Mouse (Mus musculus) testis, postnatal 14 days (tissue): ENCODE results near the gene Zbtb17.

Experiments
- DNase-seq: peaks from one replicate; pipeline ENCODE4 v3.0.0; 2021; ENCODE audit warnings: low spot score

The Zbtb17 gene

DNA sequence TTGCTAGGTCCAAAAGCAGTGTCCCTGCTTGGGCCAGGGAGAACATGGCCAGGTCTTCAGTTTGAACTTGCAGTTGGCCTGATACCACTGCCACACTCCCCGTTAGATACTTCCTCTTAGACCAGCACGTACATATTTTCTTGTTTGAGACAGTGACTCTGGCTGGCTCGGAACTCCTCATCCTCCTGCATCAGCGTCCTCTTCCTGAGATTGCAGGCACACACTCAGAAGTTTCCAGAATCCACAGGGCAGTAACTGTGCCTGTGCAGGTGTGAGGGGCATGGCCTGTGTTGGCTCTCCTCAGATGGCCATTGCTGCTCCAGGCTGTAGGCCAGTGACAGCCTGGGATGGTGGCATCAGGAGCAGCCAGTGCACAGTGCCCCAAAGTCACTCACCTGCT lies 16.0 kb downstream of the Zbtb17 start:
- peak; percentile 3 for DNase-seq

DNA sequence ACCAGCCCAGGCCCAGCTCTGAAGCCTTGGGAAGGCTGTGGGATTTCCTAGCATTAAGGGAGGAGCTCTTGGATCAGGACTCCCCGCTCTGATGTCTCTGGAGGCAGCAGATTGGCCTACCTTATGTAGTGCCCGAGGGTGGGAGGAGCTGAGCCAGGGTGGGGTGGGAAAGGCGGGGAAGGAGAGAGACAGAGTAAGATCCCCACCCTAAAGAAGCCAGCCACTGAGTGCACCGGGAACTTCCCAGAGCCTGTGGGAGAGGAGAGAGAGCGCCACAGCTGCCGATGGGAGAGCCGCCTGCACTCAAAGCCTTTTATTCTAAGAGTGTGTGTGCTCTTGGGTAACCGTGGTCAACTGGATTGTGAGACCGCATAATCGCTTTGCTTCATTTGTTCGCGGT lies 16.6 kb downstream of the Zbtb17 start:
- DNase-seq: no peak

DNA sequence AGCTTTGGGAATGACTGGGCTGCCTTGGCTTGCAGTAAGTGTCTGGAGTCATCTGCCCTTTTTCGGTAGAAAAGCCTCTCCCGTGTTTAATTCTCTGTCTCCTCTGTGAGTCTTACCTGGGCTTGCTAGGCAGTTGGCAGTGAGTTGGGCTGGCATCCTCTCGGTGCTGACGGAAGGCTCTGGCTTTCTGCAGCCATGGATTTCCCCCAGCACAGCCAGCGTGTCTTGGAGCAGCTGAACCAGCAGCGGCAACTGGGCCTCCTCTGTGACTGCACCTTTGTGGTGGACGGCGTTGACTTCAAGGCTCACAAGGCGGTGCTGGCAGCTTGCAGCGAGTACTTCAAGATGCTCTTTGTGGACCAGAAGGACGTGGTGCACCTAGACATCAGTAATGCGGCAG lies 17.1 kb downstream of the Zbtb17 start:
- no peak for DNase-seq

DNA sequence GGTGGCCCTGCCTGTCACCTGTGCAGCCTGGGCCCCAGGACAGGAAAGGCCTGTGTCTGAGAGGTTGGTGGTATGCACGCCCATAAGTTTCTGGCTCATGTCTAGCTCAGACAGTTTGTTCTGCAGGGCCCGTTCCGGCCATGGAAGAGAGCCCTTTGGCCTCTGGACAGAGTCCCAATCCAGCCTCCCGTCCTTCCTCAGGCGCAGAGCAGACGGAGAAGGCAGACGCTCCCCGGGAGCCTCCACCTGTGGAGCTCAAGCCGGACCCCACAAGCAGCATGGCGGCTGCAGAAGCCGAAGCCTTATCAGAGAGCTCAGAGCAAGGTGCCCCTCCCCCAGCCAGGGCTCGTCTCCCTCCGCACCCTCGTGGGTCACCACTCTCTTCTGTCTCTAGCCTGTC lies 19.0 kb downstream of the Zbtb17 start:
- DNase-seq: peak; percentile 39

DNA sequence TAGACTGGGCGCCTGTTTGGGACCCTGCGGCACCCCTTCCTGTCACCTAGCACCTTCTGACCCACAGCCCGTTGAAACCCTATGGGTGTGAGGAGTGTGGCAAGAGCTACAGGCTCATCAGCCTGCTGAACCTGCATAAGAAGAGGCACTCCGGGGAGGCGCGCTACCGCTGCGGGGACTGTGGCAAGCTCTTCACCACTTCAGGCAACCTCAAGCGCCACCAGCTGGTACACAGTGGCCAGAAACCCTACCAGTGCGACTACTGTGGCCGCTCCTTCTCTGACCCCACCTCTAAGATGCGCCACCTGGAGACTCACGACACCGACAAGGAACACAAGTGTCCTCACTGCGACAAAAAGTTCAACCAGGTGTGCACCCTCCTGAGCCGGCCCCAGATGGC lies 20.3 kb downstream of the Zbtb17 start:
- DNase-seq: no peak

DNA sequence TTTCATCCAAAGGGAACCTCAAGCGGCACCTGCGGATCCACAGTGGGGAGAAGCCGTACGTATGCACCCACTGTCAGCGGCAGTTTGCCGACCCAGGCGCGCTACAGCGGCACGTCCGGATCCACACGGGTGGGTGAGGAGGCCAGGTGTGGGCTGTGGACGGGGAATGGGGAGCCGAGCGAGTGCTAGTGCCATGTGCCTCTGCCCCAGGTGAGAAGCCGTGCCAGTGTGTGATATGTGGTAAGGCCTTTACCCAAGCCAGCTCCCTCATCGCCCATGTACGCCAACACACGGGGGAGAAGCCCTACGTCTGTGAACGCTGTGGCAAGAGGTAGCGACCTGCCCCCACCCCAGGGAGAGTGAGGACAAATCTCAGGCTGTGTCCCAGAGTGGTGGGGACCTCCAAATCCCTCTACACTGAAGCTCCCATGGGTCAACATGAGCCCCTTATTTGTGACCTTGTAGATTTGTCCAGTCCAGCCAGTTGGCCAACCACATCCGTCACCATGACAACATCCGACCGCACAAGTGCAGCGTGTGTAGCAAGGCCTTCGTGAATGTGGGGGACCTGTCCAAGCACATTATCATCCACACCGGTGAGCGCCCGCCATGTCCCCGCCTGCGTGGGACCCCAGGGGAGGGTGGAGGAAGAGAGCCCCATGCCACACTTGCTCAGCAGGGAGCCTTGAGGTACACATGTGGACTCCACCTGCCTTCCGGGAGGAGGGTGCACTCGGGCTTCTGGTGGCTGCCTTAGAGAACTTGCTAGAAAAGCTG lies 21.2 kb downstream of the Zbtb17 start:
- DNase-seq: no peak

DNA sequence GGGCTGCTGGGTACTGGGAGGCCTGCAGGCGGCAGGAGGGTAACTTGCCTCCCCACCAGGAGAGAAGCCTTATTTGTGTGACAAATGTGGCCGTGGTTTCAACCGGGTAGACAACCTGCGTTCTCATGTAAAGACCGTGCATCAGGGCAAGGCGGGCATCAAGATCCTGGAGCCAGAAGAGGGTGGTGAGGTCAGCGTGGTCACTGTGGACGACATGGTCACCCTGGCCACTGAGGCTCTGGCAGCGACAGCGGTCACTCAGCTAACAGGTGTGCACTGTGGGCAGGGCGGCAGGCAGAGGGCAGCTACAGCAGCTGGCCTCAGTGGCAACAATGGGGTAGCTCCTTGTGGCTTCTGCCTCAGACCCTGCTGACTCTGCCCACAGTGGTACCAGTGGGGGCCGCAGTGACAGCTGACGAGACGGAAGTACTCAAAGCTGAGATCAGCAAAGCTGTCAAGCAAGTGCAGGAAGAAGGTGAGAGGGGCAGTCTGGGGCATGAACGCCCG lies 21.9 kb downstream of the Zbtb17 start:
- DNase-seq: no peak

DNA sequence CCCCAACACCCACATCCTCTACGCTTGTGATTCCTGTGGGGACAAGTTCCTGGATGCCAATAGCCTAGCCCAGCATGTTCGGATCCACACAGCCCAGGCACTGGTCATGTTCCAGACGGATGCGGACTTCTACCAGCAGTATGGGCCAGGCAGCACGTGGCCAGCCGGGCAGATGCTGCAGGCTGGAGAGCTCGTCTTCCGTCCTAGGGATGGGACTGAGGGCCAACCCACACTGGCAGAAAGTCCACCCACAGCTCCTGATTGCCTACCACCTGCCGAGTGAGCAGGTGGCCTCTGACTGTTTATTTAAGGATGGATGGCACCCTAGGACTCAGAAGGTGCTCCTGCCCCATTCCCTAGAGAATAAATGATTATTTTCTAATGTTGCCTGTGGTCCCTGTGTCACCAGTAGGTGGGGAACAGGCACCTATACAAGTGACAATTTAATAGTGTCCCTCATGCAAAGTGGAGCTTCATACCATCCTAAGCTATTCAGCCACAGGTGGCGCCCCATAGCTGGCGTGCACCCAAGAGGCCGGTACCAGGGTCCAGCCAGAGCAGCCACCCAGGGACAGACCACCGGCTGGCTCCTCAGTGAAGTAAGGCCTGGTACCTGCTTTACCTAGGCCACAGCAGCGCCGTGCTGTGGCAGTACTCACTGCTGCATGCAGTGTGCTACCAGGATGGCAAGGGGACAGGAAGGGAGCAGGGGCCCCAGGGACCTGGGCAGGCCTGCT lies 22.6 kb downstream of the Zbtb17 start:
- DNase-seq: no peak

DNA sequence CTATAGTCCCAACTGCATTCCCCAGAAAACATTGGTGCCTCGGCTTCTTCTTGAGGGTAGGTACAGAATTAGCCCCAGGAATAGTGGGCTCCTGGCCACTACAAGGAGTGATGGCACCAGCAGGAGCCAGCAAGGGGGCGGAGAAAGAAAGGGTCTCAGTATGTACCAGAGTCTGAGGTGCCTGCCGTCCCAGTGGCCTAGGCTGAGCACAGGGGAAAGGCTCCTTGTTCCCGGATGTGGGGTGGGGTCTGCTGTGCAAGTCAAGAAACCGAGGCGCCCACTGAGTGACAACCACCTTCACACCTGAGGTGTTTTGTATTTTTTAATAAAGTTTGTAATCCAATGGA lies 23.1 kb downstream of the Zbtb17 start:
- no peak for DNase-seq

DNA sequence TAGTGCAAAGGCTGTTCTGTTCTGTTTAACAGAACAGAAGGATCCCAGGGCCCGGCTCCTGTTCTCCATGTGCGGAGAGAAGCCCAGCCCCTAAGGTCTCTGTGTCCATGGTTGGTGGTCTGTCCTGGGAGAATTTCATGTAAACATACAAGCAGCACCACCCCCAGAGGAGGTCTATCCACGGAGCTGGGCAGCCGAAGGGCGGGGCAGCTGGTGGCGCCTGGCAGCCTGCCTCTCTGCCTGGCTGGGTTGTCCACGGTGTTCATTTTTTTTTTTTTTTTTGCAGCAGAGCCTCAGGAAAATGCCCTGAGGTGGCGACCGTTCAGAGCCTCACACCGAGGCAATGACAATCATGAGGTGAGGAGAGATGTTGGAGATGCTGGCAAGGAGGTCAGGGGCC lies 24.1 kb downstream of the Zbtb17 start:
- DNase-seq: no peak

DNA sequence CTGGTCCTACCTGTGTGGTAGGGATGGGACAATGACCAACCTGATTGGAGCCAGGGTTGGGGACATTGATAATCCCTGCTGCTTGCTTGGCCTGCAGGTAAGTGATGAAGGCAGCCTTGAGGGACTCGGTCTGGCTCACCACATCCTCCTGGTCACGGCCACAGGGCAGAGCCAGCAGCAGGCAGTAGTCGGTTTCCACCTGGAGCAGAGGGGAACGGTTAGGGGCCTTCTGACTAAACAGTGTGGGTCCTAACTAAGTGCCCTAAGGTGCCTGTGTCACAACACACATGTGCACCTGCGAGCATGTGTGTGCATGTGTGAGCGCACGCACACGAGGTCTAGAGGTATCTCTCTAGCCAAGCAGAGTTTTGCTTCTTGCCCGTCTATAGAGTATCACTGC lies 24.9 kb downstream of the Zbtb17 start:
- DNase-seq: no peak

DNA sequence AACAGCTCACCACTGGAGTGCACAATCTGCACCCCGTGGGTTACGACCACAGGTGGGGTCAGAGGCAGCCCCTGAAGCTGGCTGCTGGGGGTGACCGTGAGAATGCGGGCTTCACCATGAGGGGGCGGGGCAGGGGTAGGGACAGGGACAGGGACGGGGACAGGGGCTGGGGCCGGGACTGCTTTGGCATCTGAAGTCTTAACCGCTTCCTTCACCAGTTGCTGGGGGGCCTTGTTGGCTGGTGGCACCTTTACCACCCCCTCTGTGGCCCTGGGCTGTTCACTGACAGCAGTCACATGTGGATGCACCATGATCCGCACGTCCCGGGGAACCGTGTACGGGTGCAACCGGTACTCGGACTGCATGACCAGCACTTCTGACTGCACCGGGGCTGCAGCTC lies 27.0 kb downstream of the Zbtb17 start:
- no peak for DNase-seq

DNA sequence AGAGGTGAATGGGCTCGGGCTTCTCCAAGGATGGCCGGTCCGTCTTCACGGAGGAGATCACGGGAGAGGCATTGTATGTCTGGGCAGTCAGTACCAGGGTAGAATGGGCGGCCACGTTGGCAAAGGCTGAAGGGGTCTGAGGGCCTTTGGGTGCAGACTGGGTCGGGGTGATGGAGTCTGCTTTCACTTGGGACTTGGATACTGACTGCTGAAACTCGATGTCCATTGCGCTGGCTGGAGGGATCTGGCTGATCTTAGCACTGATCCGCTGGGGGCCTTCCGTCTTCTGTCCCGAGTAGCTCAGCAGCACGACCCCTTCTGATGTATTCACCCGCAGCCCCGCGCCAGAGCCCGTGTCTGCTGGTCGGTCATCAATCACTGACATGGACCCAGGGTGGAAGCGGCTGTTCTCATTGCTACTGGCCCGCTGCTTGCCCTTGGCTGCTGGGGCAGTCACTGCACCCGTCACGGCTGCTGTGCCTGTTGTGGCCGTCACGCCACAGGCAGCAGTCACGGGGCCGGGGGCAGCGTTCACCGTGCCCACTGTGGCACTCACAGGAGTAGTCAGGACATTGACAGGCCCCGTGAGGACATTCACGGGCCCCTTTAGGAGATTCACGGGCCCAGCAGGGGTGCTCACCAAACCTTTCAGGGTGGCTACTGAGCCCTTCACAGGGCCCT lies 28.3 kb downstream of the Zbtb17 start:
- DNase-seq: no peak

DNA sequence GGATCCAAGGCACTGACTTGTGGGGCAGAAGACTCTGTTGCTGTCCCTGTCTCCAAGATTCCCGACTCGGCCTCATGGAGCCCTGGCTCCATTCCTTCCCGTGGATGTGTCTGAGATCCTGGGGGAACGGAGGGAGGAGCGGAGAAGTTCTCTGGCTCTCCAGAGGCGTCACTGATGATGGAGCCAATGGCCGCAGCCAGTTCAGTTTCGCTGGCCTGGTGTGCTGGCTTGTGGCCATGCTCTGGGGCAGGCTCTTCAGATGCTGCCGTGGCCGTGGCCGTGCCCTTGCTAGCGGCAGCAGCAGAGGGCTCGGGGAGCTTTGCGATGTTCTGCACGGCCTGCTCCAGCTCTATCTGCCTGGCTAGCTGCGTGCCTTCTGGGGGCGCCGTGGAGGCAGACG lies 30.0 kb downstream of the Zbtb17 start:
- DNase-seq: no peak

DNA sequence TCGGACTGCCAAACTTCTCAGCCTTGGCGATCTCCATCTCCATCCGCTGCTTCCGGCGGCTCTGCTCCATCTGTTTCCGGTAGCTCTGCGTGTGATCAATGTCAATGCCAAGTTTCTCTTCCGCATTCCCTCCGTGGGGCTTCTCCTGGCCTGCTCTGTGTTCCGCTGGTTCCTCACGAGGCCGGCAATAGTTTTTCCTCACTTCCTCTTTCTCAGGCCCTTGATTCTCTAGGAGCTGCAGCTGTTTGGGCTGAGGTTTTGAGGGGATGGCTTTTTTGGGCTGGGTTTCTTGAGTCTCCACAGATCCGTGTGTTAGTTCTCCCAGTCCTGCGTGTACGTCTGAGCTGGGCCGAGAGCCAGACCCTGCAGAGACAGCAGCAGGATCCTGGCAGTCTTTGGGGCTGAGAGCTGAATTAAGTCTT lies 33.2 kb downstream of the Zbtb17 start:
- no peak for DNase-seq

DNA sequence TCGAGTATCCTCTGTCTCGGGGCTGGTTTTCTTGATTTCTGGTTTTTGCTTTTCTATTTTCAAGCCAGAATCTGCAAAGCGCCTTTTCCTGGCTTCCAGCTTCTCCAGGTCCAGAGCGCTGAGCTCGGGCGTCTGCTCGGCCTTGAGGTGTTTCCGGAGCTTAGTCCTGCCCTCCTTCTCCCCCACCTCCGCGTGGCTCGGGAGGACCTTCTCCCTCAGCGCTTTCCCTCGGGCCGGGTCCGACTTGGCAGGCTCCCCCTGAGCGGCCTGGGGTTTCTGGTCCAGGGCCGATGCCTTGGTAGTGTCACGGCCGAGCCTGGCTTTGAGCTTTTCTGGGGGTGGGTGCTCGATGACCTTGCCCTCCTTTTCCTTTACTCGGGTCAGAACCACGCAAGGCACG lies 33.8 kb downstream of the Zbtb17 start:
- no peak for DNase-seq

DNA sequence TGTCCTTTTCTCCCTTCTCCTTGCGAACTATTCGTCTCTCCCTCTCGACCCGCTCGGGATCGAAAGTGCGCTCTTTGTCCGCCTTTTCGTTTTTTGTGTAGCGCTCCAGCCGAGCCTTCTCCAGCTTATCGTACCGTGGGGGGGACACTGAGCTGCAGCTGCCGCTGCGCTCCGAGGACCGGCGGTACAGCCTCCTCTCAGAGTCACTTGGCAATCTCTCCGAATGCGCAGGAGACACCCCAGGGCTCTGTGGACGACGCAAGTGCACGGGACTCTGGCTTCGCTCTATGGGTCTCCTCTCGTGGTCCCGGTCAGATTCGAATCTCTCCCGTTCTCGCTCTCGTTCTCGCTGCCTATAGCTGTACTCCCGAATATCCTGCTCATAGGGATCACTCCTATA lies 34.3 kb downstream of the Zbtb17 start:
- no peak for DNase-seq

DNA sequence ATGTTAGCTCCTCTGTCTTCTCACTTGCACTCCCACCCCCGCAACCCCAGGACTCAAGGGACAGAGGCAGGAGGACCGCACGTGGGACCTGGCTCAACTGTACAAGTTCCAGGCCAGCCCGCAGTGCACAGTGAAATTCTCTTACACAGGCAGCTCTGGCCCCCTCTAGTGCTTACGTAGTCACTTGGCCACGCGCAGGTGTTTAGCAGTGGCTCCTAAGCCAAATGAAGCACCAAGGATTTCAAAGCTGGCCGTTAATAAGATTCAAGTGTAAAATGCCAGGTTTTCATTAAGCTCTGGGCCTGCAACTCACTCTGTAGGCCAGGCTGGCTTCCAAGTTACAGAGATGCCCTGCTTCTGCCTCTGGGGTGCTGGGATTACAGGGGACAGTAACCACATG lies 35.0 kb downstream of the Zbtb17 start:
- no peak for DNase-seq

DNA sequence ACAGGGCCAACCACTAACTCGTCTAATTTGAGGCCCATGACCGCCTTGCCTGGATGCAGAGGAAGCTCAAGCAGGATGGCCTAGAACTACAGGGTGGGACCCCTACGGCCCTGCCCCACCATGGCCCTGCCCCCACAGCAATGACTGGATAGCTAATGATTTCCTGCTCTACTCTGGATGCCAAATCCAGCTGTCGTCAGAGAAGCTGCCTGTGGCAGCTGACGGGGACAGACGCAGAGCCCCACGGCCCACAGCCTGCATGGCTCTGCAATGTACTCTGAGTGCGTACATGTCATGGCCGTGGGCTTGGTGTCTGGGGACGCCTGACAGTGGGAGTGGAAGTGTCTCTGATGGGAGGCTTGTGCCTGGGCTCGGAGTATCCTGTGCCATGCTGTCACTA lies 39.6 kb downstream of the Zbtb17 start:
- DNase-seq: no peak

DNA sequence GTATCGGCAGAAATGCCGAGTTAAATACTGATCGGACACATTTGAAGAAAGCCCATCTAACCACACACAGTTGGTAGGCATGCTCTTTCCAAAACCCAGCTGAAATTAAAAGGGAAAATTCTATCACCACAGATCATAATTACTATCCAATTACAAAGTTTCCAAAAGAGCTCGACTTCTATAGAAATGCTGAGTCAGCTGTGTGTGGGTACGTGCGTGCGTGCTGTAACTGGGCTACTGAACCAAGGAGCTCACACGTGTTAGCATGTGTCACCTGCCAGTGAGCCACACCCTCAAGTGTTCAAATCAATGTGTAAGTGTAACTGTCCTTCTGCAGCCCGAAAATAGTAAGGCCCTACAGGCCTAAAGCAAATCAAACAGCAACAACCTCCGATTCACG lies 43.1 kb downstream of the Zbtb17 start:
- DNase-seq: no peak

DNA sequence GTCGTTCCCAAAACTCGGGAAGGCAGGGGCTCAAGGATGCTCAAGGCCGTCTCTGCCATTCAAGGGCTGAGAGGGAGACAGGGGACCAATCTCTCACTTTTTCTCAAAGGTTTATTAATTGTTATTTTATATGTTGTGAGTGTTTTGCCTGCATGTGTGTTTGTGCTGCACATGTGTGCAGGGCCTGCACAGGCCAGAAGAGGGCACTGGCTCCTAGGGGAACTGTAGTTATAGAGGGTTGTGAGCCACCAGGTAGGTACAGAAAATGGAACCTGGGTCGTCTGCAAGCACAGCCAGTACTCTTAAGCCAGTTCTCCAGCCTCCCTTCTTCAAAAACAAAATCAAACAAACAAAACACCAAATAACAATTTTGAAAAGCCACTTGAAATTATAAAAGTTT lies 44.2 kb downstream of the Zbtb17 start:
- DNase-seq: no peak

DNA sequence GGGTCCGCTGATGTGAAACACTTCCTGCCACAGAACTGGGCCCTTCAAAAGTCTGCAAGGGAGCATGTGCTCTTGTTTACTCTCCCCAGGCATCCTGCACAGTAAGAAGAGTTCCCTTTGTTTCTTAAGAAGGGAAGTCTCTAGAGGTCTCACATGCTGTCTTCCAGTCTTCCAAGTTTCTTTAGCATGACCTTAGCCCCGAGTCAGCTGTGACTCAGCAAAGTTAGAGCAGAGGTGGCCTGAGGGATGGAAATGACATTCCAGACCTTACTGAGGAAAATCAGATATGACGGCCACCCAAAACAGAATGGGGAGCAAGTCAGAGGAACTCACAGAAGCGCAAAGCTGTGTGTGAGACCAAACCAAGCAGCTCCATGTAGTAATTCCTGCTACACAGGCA lies 56.2 kb downstream of the Zbtb17 start:
- DNase-seq: no peak

DNA sequence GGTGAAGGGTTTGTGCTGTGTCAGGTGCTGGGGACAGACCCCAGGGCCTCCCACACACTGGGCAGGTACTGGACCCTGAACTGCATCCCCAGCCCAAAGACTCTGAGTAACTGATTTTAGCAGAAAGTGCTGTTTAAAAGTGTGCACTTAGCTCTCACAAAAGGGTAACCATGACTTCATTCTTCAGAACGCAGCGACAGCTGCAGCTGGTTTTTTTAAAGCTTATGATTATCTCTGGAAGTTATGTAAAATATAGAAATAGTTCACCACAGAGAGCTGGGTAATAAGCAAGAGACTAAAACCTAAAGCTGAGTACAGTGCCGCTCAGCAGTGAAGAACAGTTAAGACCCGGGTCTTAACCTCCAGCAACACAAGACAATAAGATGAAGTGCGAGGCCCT lies 56.6 kb downstream of the Zbtb17 start:
- no peak for DNase-seq
